Mouse (Mus musculus) kidney, adult 2 months (tissue): Measurements from ENCODE around the gene Msto1. TPM values are rescaled to one million over a fixed set of nuclear protein-coding genes. Genes with fewer than 3 reads are reported as not detected.
A peak's percentile ranks its signal among the peaks of the same experiment; 100 is the strongest.

Source experiments
- DNase-seq: peaks from one replicate; pipeline ENCODE4 v3.0.0; 2021
- H3K27ac ChIP-seq: fragments of 200-500 bp; 2 replicates; pipeline ENCODE4 v1.5.1; 2012; ENCODE audit warnings: low read depth, low read length, control low read depth, inconsistent platforms; ENCODE audit not compliant: insufficient read depth
- H3K27me3 ChIP-seq: fragments of 200-500 bp; replicated peaks from 2 replicates; pipeline ENCODE4 v1.6.1; 2012; ENCODE audit warnings: mild to moderate bottlenecking, moderate library complexity, low read length, inconsistent platforms; ENCODE audit not compliant: control insufficient read depth, insufficient read depth
- H3K36me3 ChIP-seq: fragments of 200-500 bp; 2 replicates; pipeline ENCODE4 v1.6.1; 2012; ENCODE audit warnings: mild to moderate bottlenecking, moderate library complexity, low read length, inconsistent platforms; ENCODE audit not compliant: control insufficient read depth, insufficient read depth
- H3K4me1 ChIP-seq: fragments of 200-500 bp; 2 replicates; pipeline ENCODE4 v1.6.1; 2011; ENCODE audit warnings: low read length; ENCODE audit not compliant: control insufficient read depth, insufficient read depth
- H3K4me3 ChIP-seq: fragments of 200-500 bp; 2 replicates; pipeline ENCODE4 v1.5.1; 2011; ENCODE audit warnings: mild to moderate bottlenecking, low read depth, low read length, control low read depth; ENCODE audit not compliant: insufficient read depth
- CTCF ChIP-seq: fragments of 200-500 bp; conservative IDR thresholded peaks from 2 replicates; pipeline ENCODE4 v1.5.1; 2011; ENCODE audit warnings: low read depth, mild to moderate bottlenecking, control low read depth, low read length, moderate library complexity, mixed read lengths; ENCODE audit not compliant: insufficient read depth, insufficient read length
- POLR2A ChIP-seq: fragments of 200-500 bp; IDR thresholded peaks from one replicate; pipeline ENCODE4 v1.6.1; 2011; ENCODE audit warnings: low read depth, low read length, control low read depth
- WGBS: fragments of 180-500 bp; shearing (Covaris S2); methylation state at CpG from one replicate; pipeline ENCODE4 v1.1.7; 2018; 5-methylcytosine and 5-hydroxymethylcytosine counted together
- polyA plus RNA-seq: library from polyadenylated mRNA; depleted of rRNA; stranded (reverse); fragments of >200 nt; gene quantifications from 2 replicates; pipeline ENCODE4 v1.2.3, GENCODE M21; 2012

Gene Msto1
- polyA plus RNA-seq, 1 experiment, result 35.9 TPM

GRCm38 (mm10) chr3:88921411-88921810, 7.6 kb upstream of the Msto1 start:
- no peaks in the 10 kb centered on the region for H3K27me3 ChIP-seq
- WGBS, result 96% methylated on average over 9 of the region's 9 CpGs
- H3K36me3 ChIP-seq, result no peaks in the 10 kb centered on the region
- H3K4me1 ChIP-seq, result peaks cover 3% of the 10 kb centered on the region; the same call in 1 of the 2 replicates
- H3K27ac ChIP-seq, result no peak overlapping the region
- TF ChIP-seq POLR2A (no peak), CTCF (no peak)
- no peak for DNase-seq
- no peak overlapping the region for H3K4me3 ChIP-seq

DNA sequence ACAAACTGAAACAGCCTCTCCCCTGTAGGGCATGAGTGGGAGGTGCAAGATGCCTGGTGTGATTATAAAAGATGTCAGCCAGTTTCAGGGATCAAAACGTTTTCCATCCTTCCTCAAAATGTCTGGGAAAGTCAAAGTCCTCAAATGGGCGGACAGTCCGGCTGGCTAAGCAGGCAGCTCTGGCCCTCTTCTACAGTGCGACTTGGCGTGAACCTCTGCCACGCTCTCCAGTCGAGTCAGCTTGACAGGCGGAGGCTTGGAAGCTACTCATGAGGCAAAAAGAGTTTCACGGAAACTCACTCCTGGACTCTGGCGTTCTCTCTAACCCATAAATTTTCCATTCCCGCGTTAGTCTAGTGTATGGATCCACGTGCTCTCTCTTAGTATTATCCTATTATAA, 5.2 kb upstream of the Msto1 start:
- no peak for TF ChIP-seq POLR2A
- no peak for TF ChIP-seq CTCF
- DNase-seq, result peak; percentile 57
- peaks cover 3% of the 10 kb centered on the region; the same call in 1 of the 2 replicates for H3K4me1 ChIP-seq
- no peaks in the 10 kb centered on the region for H3K36me3 ChIP-seq
- no peak overlapping the region for H3K27ac ChIP-seq
- no peak overlapping the region for H3K4me3 ChIP-seq
- H3K27me3 ChIP-seq, result no peaks in the 10 kb centered on the region
- WGBS, result 36% methylated on average over 13 of the region's 13 CpGs

DNA sequence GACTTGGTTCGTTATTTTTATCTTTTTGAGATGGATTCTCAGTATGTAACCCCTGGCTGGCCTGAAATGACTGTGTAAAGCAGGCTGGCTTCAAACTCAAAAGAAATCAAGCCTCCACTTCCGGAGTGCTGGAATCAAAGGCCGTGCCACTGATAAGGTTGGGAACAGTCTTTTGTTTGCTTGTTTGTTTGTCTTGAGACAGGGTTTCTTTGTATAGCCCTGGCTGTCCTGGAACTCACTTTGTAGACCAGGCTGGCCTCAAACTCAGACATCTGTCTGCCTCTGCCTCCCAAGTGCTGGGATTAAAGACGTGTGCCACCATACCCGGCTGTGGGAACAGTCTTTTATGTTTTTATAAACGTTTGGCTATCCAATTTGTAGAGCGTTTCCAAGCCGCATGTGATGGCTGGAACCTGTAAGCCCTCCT, 598 bp upstream of the Msto1 start:
- Histone ChIP-seq H3K27ac (peak overlapping the region; percentile 98), H3K4me3 (peak overlapping the region; percentile 76), H3K36me3 (no peaks in the 10 kb centered on the region), H3K4me1 (peaks cover 3% of the 10 kb centered on the region; the same call in 1 of the 2 replicates), H3K27me3 (no peaks in the 10 kb centered on the region)
- DNase-seq, result no peak
- TF ChIP-seq POLR2A (no peak), CTCF (no peak)
- 14% methylated on average over 8 of the region's 8 CpGs for WGBS

DNA sequence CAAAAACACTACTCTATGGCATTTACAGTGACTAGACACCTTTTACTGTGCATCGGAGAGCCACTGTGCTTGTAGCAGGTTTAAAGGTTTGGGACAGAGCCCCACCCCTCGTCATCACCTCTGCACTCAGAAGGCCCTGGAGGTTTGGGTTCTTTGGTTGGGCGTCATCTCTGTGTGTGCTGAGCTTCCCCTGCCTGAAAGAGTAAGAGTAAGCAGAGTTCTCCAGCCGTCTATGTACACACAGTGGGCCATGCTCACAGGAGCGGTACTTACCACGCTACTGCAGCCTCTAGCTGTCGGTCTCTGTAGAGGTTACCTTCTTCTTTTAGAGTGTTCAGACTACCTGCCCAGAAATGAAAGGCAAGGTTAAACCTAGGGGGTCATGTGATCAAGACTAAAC, 1.2 kb downstream of the Msto1 start:
- H3K4me3 ChIP-seq, result no peak overlapping the region
- H3K27me3 ChIP-seq, result no peaks in the 10 kb centered on the region
- no peak for TF ChIP-seq CTCF
- no peak for TF ChIP-seq POLR2A
- 94% methylated on average over 7 of the region's 7 CpGs for WGBS
- no peaks in the 10 kb centered on the region for H3K4me1 ChIP-seq
- no peak for DNase-seq
- no peak overlapping the region for H3K27ac ChIP-seq
- H3K36me3 ChIP-seq, result peaks cover 2% of the 10 kb centered on the region; the same call in 1 of the 2 replicates

DNA sequence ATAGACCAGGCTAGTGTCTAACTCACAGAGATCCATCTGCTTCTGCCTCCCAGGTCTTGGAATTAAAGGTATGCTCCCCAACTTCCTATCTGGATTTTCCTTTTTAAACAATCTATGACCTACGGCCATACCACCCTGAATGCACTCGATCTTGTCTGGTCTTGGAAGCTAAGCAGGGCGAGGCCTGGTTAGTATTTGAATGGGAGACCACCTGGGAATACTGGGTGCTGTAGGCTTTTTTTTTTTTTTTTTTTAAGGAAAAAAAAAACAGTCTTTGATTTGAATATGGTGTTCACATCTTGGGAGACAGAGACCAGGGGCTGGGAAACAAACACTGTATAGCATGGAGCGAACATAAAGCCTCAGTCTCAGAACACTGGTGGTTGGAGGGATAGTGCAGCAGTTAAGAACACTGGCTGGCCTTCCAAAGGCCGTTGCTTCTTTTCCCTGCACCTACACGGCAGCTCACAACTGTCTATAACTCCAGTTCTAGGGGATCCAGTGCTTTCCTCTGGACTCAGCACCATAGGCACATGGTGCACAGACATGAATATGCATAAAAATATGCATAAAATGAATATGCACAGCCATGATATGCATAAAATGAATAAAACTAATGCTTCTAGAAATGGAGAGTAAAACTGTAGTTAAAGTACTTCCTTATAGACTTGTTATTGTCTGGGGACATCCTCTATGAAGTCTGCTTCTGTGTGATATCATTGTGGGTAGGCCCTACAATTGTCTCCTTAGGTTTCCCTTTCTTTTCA, 7.2 kb downstream of the Msto1 start:
- no peak for DNase-seq

DNA sequence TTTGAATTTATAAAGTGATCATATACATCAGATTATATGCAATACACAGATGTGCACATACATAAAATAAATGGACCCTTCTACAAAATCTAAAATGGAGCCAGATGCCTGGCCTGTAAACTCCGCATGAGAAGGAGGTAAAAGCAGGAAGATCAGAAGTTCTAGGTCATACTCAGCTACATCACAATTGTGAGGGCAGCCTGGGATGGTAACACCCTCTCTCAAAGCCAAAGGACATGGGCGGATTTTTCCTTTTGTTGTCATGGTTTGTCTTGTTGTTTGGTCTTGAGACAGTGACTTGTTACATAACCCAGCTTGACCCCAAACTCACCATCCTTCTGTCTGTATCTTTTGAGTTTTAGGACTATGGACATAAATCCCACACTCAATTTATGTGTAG, 8.1 kb downstream of the Msto1 start:
- WGBS, result 95% methylated on average over 2 of the region's 2 CpGs
- peaks cover 6% of the 10 kb centered on the region for H3K36me3 ChIP-seq

More for the DNA sequence above, 7.2 kb downstream of the Msto1 start:
- no peaks in the 10 kb centered on the region for H3K27me3 ChIP-seq
- no peaks in the 10 kb centered on the region for H3K4me1 ChIP-seq
- no peak overlapping the region for H3K27ac ChIP-seq
- WGBS, result 87% methylated on average over 6 of the region's 6 CpGs
- no peak for TF ChIP-seq CTCF
- no peak for TF ChIP-seq POLR2A
- H3K4me3 ChIP-seq, result no peak overlapping the region
- H3K36me3 ChIP-seq, result peaks cover 6% of the 10 kb centered on the region

DNA sequence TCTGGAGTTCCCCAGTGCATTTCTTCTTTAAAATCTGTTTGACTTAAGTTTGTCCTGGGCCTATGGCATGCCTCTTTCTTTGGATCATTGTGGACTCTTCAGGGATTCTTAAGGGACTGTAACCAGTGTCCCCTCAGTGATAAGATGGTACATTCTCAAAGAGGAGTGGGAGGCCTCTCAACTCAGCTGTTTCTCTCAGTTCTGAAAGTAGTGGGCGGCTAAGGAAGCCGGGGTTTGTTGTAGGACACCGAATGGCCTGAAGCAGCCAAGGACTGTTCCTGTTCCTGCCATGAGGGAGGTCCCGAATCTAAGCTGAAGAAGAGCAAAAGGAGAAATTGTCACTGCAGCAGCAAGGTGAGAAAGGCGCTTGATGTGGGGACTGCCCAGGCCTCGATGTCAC, 8.6 kb downstream of the Msto1 start:
- WGBS, result 86% methylated on average over 6 of the region's 6 CpGs
- Histone ChIP-seq H3K4me3 (no peak overlapping the region), H3K27me3 (no peaks in the 10 kb centered on the region), H3K36me3 (peaks cover 6% of the 10 kb centered on the region), H3K4me1 (no peaks in the 10 kb centered on the region), H3K27ac (no peak overlapping the region)
- no peak for DNase-seq
- TF ChIP-seq CTCF (no peak), POLR2A (no peak)

More for the DNA sequence above, 8.1 kb downstream of the Msto1 start:
- H3K4me3 ChIP-seq, result no peak overlapping the region
- no peaks in the 10 kb centered on the region for H3K27me3 ChIP-seq
- H3K4me1 ChIP-seq, result no peaks in the 10 kb centered on the region
- TF ChIP-seq POLR2A, result no peak
- TF ChIP-seq CTCF, result no peak
- no peak overlapping the region for H3K27ac ChIP-seq
- DNase-seq, result no peak
